Mouse (Mus musculus) left cerebral cortex, adult 2 months (tissue): ENCODE results near the gene Pom121l2. TPM values are rescaled to one million over a fixed set of nuclear protein-coding genes. Genes with fewer than 3 reads are reported as not detected.

Source experiments
- DNase-seq, 2 experiments: peaks; one replicate each; pipeline ENCODE4 v3.0.0; 2021 to 2022; ENCODE audit warnings: low spot score in 2 of 2, mixed read lengths in 1 of 2; ENCODE audit errors: extremely low spot score in 1 of 2
- H3K27ac ChIP-seq: fragments of 200-600 bp; 2 replicates; pipeline ENCODE4 v1.8.1; 2022
- H3K4me3 ChIP-seq: fragments of 200-600 bp; 2 replicates; pipeline ENCODE4 v1.8.1; 2022
- CTCF ChIP-seq: fragments of 200-600 bp; IDR thresholded peaks from 2 replicates; pipeline ENCODE4 v1.8.1; 2022; ENCODE audit warnings: antibody characterized with exemption, mild to moderate bottlenecking, moderate library complexity
- intact Hi-C: fragments of 180-260 bp; cut with DNase I; formaldehyde crosslinking; loops from one replicate; pipeline ENCODE4 v1.15.1; 2025
- total RNA-seq, 2 experiments: library from RNA; stranded (reverse); gene quantifications; 2 replicates each; pipeline ENCODE4 v1.2.3; 2021

Gene Pom121l2
- total RNA-seq, 2 experiments from 2014 or later = not detected

DNA sequence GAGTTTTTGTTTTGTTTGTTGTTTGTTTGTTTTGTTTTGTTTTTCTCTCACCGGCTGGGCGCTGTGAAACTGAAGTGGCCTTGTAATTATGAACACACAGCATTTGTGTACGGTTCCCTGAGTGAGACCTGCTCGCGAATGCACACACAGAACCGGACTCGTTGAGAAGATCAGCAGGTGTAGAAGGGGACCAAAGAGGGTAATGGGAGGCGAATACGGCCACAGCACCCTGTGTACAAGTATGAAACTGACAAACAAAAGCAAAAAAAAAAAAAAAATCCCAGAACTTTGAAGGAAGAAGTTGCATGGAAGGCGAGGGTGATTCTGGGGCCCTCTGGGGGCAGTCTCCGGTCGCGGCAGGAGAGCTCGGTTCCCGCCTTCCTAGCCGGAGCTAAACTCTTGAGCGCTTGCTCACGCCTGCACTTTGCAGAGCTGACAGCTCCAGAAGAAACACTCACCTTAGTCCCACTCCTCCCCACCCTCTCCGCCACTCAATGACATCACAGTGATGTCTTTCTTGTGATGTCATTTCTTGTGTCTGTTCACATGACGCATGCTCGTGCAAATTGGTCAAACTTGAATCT, 14.4 kb downstream of the Pom121l2 start:
- DNase-seq = no peak
- peak overlapping the region; percentile 24; the same call in 1 of the 2 replicates for H3K4me3 ChIP-seq

DNA sequence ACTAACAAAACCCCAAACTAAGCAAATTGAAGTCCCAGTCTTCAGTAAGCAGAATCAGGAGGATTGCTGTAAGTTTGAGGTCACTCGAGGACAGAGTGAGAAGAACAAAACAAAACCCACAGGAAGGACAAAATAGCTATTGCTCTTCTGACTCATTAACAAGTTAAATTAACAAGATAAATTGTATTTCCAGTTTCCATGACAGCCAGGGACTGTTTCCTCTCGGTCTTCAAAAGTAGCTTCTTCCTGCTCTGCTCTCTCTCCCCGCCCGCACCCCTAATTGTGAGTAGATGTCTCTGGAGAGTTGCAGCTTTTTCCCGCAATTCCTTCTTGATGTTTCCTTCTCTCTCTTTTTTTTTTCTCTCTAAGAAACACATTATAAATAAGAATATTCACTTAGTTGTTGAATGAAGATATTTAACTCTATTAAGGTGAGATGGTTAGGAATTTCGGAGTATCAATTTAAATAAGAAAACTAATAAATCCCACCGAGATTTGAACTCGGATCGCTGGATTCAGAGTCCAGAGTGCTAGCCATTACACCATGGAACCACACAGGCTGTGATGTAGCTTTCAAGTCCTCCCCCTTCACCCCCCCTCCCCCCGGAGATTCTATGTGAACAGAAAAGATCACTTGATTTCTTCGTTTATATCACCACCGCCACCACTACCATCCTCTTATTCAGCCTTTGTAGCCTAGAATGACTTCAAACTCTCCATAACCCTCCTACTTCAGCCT, 15.3 kb downstream of the Pom121l2 start:
- no peak for TF ChIP-seq CTCF
- no peak overlapping the region for H3K27ac ChIP-seq
- intact Hi-C loops = no loop called here
- no peak for DNase-seq
- H3K4me3 ChIP-seq = peak overlapping the region; percentile 21

More for the DNA sequence above, 14.4 kb downstream of the Pom121l2 start:
- H3K27ac ChIP-seq = no peak overlapping the region
- no peak; the same call in 1 of the 2 replicates for TF ChIP-seq CTCF
- intact Hi-C loops = loop anchor here (2.0 kb wide), 2 partner anchors 19 to 21 kb away; no protein-coding TSS in a partner anchor

DNA sequence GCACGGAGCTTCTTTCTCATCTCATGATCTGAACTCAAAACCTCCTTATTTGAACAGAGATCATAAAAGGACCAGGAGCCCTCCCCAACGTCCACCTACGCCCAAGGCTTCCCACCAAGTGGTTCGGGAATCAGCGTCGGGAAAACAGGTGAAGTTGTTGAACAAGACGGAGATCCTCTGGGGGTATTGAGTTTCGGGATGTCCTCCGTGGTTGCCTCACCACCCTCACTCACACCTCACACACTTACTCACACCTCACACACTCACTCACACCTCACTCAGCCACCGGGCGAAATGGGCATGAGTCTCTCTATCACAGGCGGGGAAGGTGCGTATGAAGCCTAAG, 15.8 kb downstream of the Pom121l2 start:
- TF ChIP-seq CTCF = no peak
- DNase-seq = no peak
- intact Hi-C loops = no loop called here
- Histone ChIP-seq H3K27ac (no peak overlapping the region), H3K4me3 (peak overlapping the region; percentile 21)

DNA sequence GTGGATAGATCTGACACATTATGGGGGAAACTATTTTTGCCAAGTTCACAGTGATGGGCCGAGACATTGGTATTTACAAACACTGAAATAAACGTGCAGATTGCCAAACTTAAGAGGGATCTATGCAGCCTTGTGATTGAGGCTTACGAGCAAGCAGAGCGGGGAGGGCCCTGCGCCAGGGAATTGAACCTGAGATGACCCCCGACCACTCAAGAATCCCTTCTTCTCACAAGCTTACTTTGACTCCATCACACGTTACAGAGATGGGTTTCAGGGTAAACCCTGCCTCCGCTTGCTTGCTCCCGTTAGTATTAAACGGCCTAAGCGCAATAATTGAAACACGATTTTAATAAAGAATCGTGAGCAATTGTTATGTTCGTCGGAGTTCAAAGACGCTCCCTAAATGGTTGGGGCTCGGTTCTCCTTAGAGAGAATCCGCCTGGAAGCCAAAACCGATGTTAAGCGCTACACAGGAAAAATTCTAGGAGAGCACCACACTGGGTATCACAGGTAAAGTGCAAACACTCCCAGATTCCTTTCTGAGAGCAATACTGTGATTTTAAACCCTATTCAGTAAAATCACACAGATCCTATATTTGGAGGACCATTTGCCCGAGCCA, 16.3 kb downstream of the Pom121l2 start:
- no peak overlapping the region for H3K27ac ChIP-seq
- intact Hi-C loops = no loop called here
- no peak for TF ChIP-seq CTCF

DNA sequence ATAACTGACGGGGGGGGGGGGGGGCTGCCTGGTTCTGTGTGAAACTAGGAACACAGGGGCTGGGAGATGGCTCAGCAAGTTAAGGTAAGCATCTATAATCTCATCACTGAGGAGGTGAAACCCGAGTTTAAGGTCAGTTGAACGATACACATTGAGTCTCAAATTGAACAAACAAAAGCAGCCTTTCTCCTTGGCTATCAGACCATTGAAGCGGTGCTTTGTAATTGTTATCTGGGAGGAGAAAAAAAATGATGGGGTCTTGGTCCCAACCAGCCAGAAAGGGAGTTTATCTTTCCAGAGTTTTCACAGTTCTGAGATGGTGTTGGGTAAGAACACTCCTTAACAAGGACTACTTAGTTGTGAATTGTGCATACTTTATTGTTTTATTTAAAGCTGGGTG, 16.8 kb downstream of the Pom121l2 start:
- TF ChIP-seq CTCF = no peak
- intact Hi-C loops = no loop called here
- DNase-seq = no peak
- H3K27ac ChIP-seq = no peak overlapping the region
- H3K4me3 ChIP-seq = no peak overlapping the region

More for the DNA sequence above, 16.3 kb downstream of the Pom121l2 start:
- no peak for DNase-seq
- H3K4me3 ChIP-seq = peak overlapping the region; percentile 21

DNA sequence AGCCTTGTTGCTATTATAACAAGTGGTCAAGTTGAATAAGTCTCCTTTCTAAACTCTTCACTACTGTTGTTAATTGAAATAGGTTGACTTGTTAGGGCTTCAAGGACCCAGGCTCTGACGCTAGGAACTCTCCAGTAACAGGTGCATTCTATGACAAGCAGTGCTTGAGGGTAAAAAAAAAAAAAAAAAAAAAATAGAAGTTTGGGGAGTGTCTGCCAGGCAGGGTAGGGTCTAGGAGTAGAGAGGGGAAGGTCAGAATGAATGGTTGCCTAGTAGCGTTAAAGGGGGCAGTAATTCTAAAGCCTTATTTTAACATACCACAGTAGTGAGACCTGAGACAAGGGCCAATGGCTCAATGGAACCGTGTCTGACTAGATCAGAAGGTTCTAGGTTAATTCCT, 17.4 kb downstream of the Pom121l2 start:
- no peak for DNase-seq
- no peak for TF ChIP-seq CTCF
- Histone ChIP-seq H3K4me3 (no peak overlapping the region), H3K27ac (no peak overlapping the region)
- intact Hi-C loops = no loop called here

DNA sequence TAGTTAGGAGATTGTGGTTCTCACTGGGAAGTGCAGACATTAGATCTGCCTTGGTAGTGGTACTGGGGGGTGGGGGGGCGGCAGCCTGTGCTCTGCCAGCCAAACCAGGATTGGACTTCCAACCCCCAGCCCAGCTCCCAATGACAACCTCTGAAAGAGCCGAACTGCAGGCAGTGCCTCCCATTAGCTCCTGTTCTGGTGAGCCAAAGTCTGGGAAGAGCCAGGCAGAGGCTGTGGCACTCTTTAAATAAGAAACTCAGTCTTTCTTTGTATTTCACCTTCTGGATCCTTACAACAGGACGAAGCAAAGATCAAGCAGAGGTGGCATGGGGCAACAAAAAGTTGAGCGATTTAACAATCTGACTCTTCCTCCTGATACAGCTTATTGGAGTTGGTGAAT, 18.2 kb downstream of the Pom121l2 start:
- H3K27ac ChIP-seq = no peak overlapping the region
- no peak for DNase-seq

DNA sequence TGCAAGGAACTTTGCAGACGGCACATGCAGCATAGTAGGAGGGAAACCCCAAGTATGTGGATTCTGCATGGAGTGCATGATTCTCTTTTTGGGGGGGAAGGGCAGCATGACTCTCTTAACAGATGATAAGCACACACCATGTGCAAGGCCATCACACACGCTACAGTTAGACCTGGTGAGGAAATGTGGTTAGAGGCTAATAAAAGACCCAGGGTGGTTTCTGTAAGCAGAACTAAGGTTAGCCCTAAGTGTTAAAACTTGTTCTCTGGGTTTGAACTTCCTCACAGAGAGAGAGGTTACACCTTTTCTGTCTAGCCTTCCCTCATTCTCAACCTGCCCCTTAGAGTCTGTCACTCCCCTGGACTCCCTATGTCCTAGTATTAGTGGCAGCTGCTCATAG, 20.4 kb downstream of the Pom121l2 start:
- intact Hi-C loops = loop anchor here (10.0 kb wide), 1 partner anchor 1393 kb away; no protein-coding TSS in a partner anchor
- no peak for TF ChIP-seq CTCF
- H3K4me3 ChIP-seq = no peak overlapping the region
- H3K27ac ChIP-seq = no peak overlapping the region
- DNase-seq = no peak

More for the DNA sequence above, 18.2 kb downstream of the Pom121l2 start:
- no peak overlapping the region for H3K4me3 ChIP-seq
- intact Hi-C loops = no loop called here
- no peak for TF ChIP-seq CTCF

DNA sequence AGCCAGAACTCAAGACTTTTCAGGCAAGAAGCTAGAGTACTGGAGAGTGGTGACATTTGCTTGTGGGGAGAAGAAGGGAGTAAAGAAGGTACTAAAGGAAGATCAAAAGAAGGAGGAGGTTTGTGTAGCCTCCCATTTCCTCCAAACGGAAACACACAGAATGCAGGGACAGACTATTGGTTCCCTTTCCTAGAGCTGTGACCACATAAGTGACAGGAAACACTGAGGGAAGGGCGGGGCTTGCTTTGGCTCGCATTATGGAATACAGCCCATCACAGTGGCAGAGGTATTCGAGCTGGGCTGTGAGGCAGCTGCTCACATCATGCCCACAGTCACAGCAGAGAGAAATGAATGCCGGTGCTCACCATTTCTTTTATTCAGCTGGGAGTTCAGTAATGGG, 20.8 kb downstream of the Pom121l2 start:
- no peak for TF ChIP-seq CTCF
- H3K27ac ChIP-seq = no peak overlapping the region
- no peak for DNase-seq
- intact Hi-C loops = loop anchor here (10.0 kb wide), 1 partner anchor 1393 kb away; no protein-coding TSS in a partner anchor
- H3K4me3 ChIP-seq = no peak overlapping the region

DNA sequence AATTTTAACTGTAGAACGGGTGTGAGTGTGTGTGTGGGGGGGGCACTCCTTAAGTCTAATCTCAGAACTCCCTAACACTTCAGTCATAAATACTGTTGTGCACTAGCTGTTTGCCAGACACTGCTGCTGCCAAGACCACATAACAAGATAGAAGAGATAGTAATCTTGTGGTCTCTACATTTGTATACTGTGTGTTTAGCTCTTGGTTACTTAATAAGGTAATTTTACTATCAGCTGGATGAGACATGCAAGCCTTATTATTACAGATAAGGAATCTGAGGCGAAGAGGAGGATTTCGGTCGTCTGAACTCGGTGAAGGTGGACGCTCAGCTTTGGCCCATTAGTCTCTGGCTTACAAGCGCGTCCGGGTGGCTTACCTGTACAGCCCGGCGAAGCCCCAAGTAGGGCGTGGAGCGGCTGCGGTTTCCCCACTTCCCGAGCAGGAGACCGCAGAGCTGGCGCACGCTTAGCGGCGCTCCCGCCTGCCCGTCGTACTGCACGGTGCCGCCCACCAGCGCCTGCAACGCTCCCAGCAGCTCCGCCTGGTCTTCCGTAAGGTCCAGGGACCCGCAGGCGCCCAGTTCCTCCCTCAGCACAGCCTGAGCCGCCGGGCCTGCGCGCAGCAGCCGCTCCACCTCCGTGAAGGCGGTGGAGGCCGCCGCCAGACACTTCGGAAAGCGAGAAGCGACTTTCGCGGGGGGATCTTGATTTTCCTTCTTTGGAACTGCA, 24.8 kb downstream of the Pom121l2 start:
- Histone ChIP-seq H3K27ac (no peak overlapping the region), H3K4me3 (peak overlapping the region; percentile 52)
- intact Hi-C loops = loop anchor here (10.0 kb wide), 1 partner anchor 1389 kb away; no protein-coding TSS in a partner anchor
- no peak for TF ChIP-seq CTCF
- peak in 1 of 2 experiments; percentile 47 for DNase-seq

DNA sequence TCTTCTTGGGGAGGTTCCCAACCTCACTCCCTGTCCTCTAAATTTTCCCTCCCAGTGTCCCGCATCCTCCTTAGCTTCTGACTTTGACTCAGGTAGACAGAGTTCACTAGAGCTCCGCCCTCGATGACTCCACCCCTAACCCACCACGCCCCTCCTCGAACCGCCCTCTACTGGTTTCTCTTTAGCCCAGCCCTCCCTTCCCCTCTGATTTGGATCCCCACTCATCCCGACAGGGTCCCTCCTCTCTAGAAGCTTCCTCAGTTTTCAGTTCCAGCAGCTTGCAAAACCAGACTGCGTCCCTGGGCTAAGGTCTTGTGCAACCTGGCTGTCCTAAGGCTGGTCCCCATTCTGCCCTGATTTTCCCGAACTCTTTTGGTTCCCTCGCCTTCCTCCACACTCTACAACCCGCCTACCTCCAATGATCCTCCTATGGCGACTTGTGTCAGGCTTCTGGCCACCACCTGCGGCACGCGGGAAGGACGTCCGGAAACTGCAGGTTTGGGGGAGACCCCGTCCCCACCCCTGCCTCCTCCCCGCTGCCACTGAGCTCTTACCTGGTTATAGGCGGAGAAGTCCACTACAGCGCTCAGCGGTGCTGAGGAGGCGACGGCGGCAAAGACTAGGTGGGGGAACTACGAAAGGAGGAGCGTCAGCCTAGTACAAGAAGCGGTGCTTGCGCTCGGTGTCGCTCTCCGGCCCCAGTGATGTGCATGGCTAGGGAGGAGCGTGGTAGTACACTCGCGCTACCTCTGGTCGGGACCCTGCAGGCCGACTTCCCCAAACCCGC, 25.5 kb downstream of the Pom121l2 start:
- no peak overlapping the region for H3K27ac ChIP-seq
- intact Hi-C loops = loop anchor here (10.0 kb wide), 1 partner anchor 1388 kb away; no protein-coding TSS in a partner anchor
- no peak for DNase-seq
- no peak for TF ChIP-seq CTCF
- peak overlapping the region; percentile 52 for H3K4me3 ChIP-seq
